Mouse (Mus musculus): ENCODE results near the gene 2700097O09Rik. TPM values are rescaled to one million over a fixed set of nuclear protein-coding genes. Genes with fewer than 3 reads are reported as not detected.
"Not testable (repeated sequence)": the region's sequence is repeated elsewhere in the genome, so short reads cannot be mapped to it uniquely, and the experiment has no call there.

The 2700097O09Rik gene
- polyA plus RNA-seq, 1 experiment from 2014 or later: 33.2 TPM

DNA sequence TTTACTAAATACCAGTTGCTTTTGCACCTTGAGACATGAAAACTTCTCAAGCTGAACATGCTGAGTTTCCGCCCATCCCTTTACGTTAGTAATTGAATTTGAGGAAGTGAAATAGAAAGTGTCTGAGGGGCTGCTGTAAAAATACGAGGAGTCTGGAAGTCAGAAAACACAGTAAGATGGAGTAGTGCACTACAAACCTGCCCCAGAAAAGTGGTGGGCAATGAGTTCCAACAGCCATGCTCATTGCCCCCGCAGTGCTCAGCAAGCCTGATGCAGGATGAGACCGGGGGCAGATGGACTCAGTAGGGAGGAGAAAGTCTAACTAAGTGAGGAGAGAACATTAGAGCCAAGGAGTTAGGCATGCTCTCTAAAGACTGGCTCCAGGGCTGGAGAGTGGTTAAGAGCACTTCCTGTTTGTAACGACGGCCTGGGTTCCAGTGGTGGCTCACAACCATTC lies 60.5 kb downstream of the 2700097O09Rik start:
- ATAC-seq (ENCODE audit: low FRiP score): no peak
- Histone ChIP-seq H3K36me3 (no peaks in the 10 kb centered on the region), H3K4me3 (no peak overlapping the region), H3K4me2 (replicated peaks) (no peak overlapping the region), H3K9ac (no peak overlapping the region), H3K4me1 (no peaks in the 10 kb centered on the region), H3K27ac (no peak overlapping the region), H3K27me3 (no peaks in the 10 kb centered on the region), H3K9me3 (replicated peaks) (no peaks in the 10 kb centered on the region)
- 91% methylated on average over 7 of the region's 7 CpGs for WGBS

DNA sequence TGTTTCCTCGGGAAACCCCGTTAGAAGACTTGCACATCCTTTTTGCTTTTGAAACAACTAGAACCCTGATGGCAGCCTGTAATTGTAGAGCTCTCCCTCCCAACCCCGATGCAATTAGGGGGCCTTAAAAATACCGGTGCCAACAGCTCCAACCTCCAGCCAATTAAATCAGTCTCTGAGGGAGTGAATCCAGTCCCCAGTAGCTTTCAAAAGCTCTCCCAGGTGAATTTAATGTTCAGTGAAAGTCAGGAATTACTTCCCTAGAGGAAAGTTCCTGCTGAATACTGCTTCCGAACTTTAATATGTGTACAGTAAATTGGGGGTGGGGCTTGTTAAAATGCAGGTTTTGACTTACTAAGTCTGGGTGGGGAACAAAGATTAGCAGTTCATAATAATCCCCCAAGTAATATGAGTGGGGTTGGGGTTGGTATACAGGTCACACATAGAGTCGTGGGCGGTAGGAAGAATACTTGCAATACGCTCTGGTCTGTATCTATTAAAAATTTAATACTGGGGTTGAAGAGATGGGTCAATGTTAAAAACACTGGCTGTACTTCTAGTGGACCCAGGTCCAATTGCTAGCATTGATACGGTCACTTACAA lies 62.7 kb downstream of the 2700097O09Rik start:
- no peak for ATAC-seq (ENCODE audit: low FRiP score)
- WGBS: 65% methylated on average over 9 of the region's 9 CpGs

DNA sequence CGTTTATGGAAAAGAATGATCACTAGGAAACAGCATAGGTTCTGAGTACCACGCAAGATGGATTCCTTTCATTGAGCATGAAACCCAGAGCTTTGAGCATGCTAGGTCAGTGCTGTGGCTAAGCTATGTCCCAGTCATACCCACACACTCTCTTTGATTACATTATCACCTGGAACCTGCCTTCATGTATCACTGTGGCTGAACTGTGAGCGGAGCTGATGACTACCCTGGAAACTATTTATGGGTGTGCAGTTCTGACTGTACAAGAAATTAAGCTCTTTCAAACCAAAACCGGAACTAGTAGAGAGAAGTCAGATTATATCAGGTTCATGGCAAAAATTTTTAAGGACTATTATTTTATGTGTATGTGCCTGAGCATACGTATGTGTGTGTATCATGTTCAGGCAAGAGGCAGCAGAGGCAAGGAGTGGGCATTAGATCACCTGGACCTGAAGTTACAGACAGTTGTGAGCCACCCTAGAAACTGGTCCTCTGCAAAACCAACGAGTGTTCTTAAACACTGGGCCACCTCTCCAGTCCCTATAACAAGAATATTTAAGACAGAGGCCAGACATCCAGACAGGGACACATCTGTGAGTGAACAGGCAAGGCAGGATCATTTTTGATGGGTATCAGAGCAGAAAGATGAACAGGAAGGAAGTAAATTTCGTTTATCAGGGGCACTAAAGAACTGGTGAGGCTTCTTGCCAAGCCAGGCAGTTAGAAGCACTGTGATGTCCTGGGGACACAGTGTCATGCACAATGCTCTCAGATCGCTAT lies 63.4 kb downstream of the 2700097O09Rik start:
- Histone ChIP-seq H3K4me3 (no peak overlapping the region), H3K27ac (no peak overlapping the region), H3K9ac (no peak overlapping the region), H3K9me3 (replicated peaks) (no peaks in the 10 kb centered on the region), H3K36me3 (no peaks in the 10 kb centered on the region), H3K4me1 (no peaks in the 10 kb centered on the region), H3K4me2 (replicated peaks) (no peak overlapping the region), H3K27me3 (no peaks in the 10 kb centered on the region)
- no peak for ATAC-seq (ENCODE audit: low FRiP score)
- 78% methylated on average over 8 of the region's 8 CpGs for WGBS

More for the DNA sequence above, 62.7 kb downstream of the 2700097O09Rik start:
- Histone ChIP-seq H3K4me2 (replicated peaks) (no peak overlapping the region), H3K4me1 (no peaks in the 10 kb centered on the region), H3K27me3 (no peaks in the 10 kb centered on the region), H3K9ac (no peak overlapping the region), H3K9me3 (replicated peaks) (no peaks in the 10 kb centered on the region), H3K4me3 (no peak overlapping the region), H3K27ac (no peak overlapping the region), H3K36me3 (no peaks in the 10 kb centered on the region)

DNA sequence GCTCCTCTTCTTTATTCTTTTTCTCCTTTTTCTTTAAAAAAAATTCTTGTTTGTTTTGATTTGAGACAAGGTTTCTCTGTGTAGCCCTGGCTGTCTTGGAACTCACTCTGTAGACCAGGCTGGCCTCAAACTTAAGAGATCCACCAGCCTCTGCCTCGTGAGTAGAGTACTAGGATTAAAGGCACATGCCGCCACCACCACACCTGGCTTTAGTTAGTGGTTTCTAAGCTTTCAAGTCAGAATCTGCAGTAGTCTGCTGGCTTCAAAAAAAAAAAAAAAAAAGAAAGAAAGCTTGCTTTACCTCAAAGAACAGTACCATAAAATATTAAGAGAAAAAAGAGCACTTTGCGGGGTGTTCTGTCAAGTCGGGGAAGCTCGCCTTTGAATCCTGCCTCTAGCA lies 64.5 kb downstream of the 2700097O09Rik start:
- Histone ChIP-seq H3K27ac (no peak overlapping the region), H3K4me3 (no peak overlapping the region), H3K9ac (no peak overlapping the region), H3K36me3 (no peaks in the 10 kb centered on the region), H3K4me1 (no peaks in the 10 kb centered on the region), H3K27me3 (no peaks in the 10 kb centered on the region), H3K4me2 (replicated peaks) (no peak overlapping the region), H3K9me3 (replicated peaks) (no peaks in the 10 kb centered on the region)
- no peak for ATAC-seq (ENCODE audit: low FRiP score)
- 80% methylated on average over 5 of the region's 5 CpGs for WGBS

DNA sequence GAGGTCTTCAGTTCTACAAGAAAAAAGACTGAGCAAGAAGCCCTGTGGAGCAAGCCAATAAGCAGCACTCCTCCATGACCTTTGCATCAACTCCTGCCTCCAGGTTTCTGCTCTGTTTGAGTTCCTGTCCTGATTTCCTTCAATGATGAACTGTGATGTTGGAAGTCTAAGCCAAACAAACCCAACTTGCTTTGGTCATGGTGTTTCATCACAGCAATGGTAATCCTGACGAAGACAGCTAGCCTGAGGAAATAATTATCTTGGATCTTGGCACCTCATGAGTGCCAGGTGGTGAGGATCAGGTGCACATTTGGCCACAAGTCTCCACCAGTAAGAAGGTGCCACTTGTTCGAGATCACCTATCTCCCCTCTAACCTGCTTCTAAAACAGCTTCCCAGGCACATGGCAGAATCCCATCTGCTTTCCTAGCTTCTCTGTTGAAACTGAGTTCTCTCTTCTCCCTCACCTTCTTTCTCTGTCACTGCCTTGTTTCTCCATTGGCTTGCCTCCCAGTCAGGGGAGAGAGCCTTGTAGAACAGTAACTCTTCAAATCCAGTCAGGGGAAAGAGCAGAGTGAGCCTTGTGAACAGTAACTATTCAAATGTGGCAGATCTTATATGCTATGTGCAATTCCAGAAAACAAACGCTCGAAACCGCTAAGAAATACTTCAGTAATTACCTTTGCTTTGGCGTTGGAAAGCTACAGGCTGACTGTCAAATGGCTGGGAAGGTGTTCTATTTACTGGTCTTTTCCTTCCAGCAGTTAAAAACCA lies 66.1 kb downstream of the 2700097O09Rik start, which contains the start of gene Baz1a:
Gene Baz1a, minus strand, starts transcription at position 723 of the 773 bp plus-strand sequence.
- H3K36me3 ChIP-seq: no peaks in the 10 kb centered on the region
- H3K4me1 ChIP-seq: no peaks in the 10 kb centered on the region
- no peak within 1 kb of the TSS for H3K4me2 ChIP-seq (replicated peaks)
- no peak within 1 kb of the TSS for H3K27ac ChIP-seq
- H3K27me3 ChIP-seq: no peaks in the 10 kb centered on the region
- ATAC-seq (ENCODE audit: low FRiP score): no peak
- WGBS: 89% methylated on average over 6 of the region's 6 CpGs
- no peak within 1 kb of the TSS for H3K4me3 ChIP-seq
- H3K9ac ChIP-seq: no peak within 1 kb of the TSS
- H3K9me3 ChIP-seq (replicated peaks): no peaks in the 10 kb centered on the region

DNA sequence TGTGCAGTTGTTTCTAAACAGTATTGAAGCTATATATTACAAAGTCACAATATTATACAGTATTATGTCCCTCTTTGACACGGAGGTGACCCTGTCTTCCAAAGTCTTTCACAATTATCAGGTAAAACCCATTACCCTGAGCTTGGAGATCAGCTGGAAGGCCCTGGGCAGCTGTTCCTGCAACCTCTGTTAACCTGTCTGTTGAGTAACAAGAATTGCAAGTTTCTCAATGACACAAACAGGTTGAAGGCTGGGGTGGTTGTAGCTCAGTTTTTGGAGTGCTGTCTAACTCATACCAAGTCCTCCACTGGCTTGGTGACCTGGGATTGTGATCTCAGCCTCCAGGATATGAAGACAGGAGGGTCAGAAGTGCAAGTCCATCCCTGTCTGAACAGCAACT lies 66.9 kb downstream of the 2700097O09Rik start:
- Histone ChIP-seq H3K27me3 (no peaks in the 10 kb centered on the region), H3K36me3 (no peaks in the 10 kb centered on the region), H3K4me2 (replicated peaks) (no peak overlapping the region), H3K27ac (no peak overlapping the region), H3K4me3 (no peak overlapping the region), H3K9me3 (replicated peaks) (no peaks in the 10 kb centered on the region), H3K9ac (no peak overlapping the region), H3K4me1 (no peaks in the 10 kb centered on the region)
- 77% methylated on average over 1 of the region's 1 CpGs for WGBS
- no peak for ATAC-seq (ENCODE audit: low FRiP score)

DNA sequence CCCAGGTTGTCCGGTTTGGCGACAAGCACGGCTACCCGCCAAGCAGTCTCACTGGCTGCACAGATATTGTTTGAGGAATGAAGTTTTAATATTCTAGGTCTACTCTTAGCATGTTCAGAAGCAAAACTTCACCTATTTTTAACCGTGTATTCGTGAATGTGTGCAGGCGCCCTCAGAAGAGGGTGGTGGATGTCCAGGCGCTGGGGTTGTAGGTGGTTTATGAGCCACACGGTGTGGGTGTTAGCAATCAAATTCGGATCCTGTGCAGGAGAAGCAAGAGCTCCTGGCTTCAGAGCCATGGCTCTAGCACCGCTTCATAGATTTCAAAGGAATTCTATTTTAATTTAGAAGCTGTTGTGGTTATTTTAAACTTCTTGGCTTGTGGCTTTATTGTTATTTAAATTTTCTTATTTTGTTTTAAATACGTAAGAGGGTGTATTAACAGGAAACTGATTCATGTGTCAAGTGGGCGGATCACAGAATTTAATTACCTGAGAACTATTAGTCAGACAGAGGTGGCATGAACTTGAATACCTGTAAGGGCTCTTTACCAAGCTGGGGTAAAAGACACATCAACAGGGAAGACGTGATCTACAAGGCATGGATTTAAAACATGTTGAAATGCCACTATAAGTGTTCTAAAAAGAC lies 72.4 kb downstream of the 2700097O09Rik start:
- WGBS: 89% methylated on average over 14 of the region's 14 CpGs
- no peak for ATAC-seq (ENCODE audit: low FRiP score)

DNA sequence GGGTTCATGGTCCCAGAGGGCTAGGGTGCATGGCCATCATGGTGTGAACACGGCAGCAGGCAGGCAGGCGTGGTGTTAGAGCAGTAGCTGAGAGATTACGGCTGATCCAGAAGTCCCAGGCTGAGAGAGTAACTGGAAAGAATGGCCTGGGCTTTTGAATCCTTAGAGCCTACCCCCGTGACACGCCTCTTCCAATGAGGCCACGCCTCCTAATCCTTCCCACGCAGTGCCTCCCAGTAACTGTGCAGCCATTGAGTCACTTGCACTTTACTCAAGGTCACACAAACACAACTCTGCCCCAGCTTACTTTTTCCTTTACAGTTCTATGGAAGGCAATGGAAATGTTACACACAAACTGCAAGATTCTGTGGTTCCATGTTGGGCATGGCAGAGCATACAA lies 73.8 kb downstream of the 2700097O09Rik start:
- WGBS: 91% methylated on average over 7 of the region's 7 CpGs
- Histone ChIP-seq H3K9me3 (replicated peaks) (no peaks in the 10 kb centered on the region), H3K9ac (no peak overlapping the region), H3K27me3 (no peaks in the 10 kb centered on the region), H3K36me3 (no peaks in the 10 kb centered on the region), H3K4me1 (no peaks in the 10 kb centered on the region), H3K27ac (no peak overlapping the region), H3K4me3 (no peak overlapping the region), H3K4me2 (replicated peaks) (no peak overlapping the region)
- ATAC-seq (ENCODE audit: low FRiP score): no peak

More for the DNA sequence above, 72.4 kb downstream of the 2700097O09Rik start:
- no peak overlapping the region for H3K9ac ChIP-seq
- no peaks in the 10 kb centered on the region for H3K36me3 ChIP-seq
- no peaks in the 10 kb centered on the region for H3K27me3 ChIP-seq
- no peaks in the 10 kb centered on the region for H3K9me3 ChIP-seq (replicated peaks)
- no peak overlapping the region for H3K27ac ChIP-seq
- no peak overlapping the region for H3K4me2 ChIP-seq (replicated peaks)
- H3K4me1 ChIP-seq: no peaks in the 10 kb centered on the region
- H3K4me3 ChIP-seq: no peak overlapping the region

DNA sequence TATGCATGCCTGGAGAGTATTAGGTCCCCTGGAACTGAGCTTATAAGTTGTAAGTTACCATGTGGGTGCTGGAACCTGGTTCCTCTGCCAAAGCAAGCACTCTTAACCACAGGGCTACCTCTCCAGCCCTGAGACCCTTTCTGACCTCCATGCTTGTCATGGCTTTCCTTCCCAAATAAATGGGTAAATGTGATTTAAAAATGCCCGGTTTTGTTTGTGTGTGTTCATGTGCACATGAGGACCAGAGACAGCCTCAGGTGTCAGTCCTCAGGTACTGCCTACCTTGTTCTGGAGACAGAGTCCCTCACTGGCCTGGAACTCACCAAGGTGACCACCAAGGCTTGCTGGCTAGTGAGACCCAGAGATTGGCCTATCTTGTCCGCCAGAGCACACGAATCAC lies 75.5 kb downstream of the 2700097O09Rik start:
- 90% methylated on average over 3 of the region's 3 CpGs for WGBS
- no peaks in the 10 kb centered on the region for H3K36me3 ChIP-seq

DNA sequence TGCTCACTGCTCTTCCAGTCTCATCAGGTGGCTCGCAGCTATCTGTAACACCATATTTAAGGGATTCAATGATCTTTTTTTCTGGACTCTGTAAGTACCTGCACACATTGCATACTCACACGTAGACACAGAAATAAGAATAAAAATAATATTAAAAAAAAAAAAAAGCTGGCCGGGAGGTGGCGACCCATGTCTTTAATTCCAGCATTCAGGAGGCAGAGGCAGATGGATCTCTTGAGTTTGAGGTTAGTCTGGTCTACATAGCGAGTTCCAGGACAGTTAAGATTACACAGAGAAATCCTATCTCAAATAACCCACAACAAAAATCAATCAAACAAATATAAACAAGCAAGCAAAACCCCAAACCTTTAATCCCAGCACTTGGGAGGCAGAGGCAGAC lies 76.1 kb downstream of the 2700097O09Rik start:
- 89% methylated on average over 5 of the region's 5 CpGs for WGBS
- no peaks in the 10 kb centered on the region for H3K9me3 ChIP-seq (replicated peaks)
- no peak overlapping the region for H3K4me2 ChIP-seq (replicated peaks)
- H3K27ac ChIP-seq: no peak overlapping the region
- no peaks in the 10 kb centered on the region for H3K27me3 ChIP-seq
- H3K36me3 ChIP-seq: no peaks in the 10 kb centered on the region
- no peak for ATAC-seq (ENCODE audit: low FRiP score)
- H3K4me1 ChIP-seq: no peaks in the 10 kb centered on the region
- no peak overlapping the region for H3K4me3 ChIP-seq
- H3K9ac ChIP-seq: no peak overlapping the region

More for the DNA sequence above, 75.5 kb downstream of the 2700097O09Rik start:
- H3K27ac ChIP-seq: no peak overlapping the region
- ATAC-seq (ENCODE audit: low FRiP score): no peak
- no peaks in the 10 kb centered on the region for H3K27me3 ChIP-seq
- no peaks in the 10 kb centered on the region for H3K4me1 ChIP-seq
- H3K9me3 ChIP-seq (replicated peaks): no peaks in the 10 kb centered on the region
- H3K4me2 ChIP-seq (replicated peaks): no peak overlapping the region
- H3K9ac ChIP-seq: no peak overlapping the region
- H3K4me3 ChIP-seq: no peak overlapping the region

DNA sequence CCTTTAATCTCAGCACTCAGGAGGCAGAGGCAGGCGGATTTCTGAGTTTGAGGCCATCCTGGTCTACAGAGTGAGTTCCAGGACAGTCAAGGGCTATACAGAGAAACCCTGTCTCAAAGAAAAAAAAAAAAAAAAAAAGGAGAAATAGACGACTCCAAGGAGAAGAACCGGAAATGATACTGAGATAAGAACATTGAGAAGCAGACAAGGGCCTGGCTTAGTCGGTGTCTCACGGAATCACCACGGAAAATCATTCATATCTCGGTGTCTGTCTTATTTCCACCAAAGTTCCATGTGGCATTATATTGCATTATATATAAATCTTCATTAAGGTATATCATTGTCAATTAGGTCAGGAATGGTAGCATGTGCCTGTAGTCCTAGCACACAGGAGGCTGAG lies 77.4 kb downstream of the 2700097O09Rik start:
- not testable (repeated sequence) for H3K4me2 ChIP-seq (replicated peaks); H3K4me1 ChIP-seq; H3K27ac ChIP-seq; H3K9ac ChIP-seq; H3K27me3 ChIP-seq; H3K36me3 ChIP-seq; ATAC-seq (ENCODE audit: low FRiP score); H3K9me3 ChIP-seq (replicated peaks); H3K4me3 ChIP-seq
- WGBS: 90% methylated on average over 7 of the region's 7 CpGs

Measured in hindbrain, embryonic 12.5 days (tissue).